Mouse (Mus musculus): ENCODE results near the gene Gm128. TPM values are rescaled to one million over a fixed set of nuclear protein-coding genes. Genes with fewer than 3 reads are reported as not detected.
"Not testable (repeated sequence)": the region's sequence is repeated elsewhere in the genome, so short reads cannot be mapped to it uniquely, and the experiment has no call there.

Gene Gm128
- polyA plus RNA-seq, 1 experiment: 0.58 TPM

GRCm38 (mm10) chr3:95231298-95232221, 9.8 kb downstream of the Gm128 start, which contains the start of gene Mllt11:
Gene Mllt11, minus strand, starts transcription at chr3:95232171.
- no peak for DNase-seq (ENCODE audit: low spot score)

DNA sequence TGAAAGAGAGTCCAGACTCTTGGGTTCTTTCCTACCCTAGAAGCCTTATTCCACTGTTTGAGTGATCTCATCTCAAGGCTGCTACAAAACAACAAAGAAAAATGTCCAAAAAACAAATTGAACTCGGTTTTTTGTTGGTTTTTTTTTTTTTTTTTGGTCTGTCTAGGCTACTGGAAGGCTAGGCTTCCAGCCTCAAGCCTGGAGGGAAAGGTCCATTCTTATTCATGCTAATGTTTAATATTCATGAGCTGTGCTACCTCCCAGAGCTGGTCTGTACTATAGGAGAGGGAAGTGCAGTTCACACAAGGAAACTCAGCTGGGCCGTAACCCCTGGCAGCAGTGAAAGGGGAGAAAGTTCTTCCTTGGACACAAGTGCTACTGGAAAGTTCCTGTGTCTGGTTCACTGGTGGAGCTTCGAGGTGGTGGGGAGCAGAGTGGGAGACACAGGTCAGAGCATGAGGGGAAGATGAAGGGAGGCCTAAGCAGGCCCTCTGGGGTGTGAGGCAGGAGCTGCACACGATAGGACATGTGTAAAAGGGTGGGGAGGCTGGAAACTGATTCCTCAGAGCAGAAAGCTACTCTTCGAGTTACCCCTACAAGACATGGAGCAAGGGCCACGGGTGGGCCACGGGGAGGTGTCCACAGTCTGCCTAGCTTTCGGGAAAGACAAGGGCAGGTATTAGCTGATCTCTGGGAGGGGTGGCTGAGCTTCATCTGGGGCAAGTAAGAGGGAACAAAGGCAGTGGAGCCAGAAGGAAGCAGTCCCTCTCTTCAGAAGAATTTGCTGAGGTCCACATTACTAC, 10.7 kb downstream of the Gm128 start:
- no peak for DNase-seq (ENCODE audit: low spot score)

DNA sequence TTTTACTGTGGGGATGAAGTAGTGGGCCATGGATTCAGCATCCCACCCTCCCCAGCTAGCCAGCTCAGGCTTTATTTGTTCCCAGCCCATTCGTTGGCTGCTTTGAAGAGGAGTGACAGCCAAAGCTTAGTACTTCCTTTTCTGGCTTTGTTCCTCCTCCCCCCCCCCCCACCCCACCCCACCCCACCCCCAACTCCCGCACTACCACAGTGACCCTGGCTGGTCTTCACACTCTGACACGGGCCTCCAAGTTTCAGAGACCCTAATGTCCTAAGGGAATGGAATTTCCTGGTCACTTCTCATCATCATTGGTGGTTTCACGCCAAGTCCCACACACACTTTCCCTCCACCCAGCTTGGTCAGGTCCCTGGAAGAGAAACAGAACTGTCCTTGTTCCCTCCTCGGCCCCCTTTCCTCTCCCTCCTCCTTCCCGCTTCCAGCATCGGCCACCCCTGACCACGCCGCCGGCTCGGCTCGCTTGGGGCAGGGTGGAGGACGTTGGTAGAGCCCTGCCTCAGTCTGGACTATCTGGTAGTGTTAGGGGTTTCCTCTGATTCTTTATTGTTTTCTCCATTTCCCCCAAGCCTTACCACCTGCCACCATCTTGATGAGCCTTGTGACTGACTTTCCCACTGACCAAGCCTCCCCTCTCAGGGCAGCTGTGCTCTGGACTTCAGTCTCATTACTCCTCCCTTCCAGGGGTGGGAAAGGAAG, 11.5 kb downstream of the Gm128 start:
- DNase-seq (ENCODE audit: low spot score): no peak

DNA sequence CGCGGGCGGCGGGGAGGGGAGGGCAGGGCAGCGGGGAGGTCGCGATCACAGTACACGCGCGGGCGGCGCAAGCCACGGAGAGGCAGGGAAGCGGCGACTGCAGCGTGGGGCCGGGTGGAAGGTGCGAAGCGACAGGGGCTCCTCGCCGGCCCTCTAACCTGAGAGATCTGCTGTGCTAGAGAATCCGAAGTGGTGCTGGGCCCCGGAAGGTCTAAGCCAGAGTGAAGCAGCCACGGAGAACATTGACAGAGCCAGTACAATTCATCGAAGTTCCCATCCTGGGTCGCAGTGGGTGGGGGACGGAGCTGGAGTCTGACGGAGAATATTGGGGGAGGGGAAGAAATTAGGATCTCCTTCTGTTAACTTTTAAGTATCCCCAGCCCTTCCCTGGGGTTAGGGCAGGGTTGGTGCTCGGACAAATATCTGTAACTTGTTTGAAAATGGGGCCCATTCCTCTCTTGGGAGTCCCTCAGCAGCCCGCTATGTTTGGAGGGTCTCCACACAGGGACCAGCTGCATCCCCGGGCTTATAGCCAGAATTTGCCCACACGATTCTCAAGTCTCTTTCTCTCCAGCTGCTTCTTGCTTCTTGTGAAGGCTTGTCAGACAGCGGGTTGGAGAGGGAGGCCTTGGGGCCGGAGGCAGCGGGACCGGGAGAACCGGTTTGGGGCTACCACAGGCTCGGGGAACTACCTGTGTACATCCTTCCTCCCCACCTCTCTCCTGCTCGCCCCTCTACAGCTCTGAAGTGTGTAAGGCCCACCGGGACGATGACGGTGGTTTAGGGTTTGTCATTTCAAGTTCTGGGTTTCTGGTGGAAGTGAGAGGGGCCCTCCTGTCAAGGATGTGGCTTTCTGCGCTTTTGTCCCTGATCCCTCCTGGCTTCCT, 12.3 kb downstream of the Gm128 start:
- peak; percentile 60 for DNase-seq (ENCODE audit: low spot score)

DNA sequence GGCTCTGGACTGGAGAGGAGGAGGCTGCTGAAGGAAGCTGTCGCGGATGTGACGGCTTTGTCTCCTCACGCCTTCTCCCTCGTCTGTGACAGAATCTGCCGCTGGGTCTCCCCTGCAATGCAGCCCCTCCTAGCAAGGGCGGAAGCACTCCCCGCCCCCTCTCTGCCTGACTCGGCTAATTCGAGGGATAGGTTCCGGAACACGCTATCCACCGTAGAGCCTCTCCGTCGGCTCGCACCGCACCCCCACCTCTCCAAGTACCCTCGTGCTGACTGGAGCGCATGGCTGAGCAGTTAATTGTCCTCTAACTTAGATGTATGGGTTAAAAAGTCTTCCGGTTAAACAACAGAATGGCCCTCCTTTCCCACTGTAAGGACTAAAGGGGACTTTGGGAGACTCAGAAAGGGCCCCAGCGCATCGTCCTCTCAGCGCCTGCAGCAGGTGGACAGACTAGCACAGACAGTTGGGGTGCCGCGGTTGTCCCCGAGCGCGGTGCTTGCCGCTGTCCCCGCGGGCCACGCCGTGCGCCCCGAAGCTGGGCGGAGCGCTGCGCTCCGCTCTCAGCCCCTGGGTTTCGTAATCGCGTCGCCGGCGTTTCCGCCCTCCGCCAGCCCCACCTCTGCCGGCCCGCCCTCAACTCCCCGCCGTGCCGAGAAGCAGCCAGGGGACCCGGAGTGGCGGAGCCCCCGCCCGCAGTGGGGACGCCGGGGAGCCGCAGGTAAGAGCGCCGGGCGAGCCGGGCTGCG, 13.1 kb downstream of the Gm128 start, which contains the start of gene Cdc42se1:
Gene Cdc42se1 (plus strand): TSS at position 585 of the 746 bp plus-strand sequence.
- DNase-seq (ENCODE audit: low spot score): peak; percentile 85

GRCm38 (mm10) chr3:95227214-95227613, 14.2 kb downstream of the Gm128 start:
- DNase-seq (ENCODE audit: low spot score): no peak

GRCm38 (mm10) chr3:95224295-95224694, 17.1 kb downstream of the Gm128 start:
- no peak for DNase-seq (ENCODE audit: low spot score)

GRCm38 (mm10) chr3:95223041-95223440, 18.4 kb downstream of the Gm128 start:
- no peak for DNase-seq (ENCODE audit: low spot score)

GRCm38 (mm10) chr3:95218466-95219137, 22.8 kb downstream of the Gm128 start:
- DNase-seq (ENCODE audit: low spot score): no peak

DNA sequence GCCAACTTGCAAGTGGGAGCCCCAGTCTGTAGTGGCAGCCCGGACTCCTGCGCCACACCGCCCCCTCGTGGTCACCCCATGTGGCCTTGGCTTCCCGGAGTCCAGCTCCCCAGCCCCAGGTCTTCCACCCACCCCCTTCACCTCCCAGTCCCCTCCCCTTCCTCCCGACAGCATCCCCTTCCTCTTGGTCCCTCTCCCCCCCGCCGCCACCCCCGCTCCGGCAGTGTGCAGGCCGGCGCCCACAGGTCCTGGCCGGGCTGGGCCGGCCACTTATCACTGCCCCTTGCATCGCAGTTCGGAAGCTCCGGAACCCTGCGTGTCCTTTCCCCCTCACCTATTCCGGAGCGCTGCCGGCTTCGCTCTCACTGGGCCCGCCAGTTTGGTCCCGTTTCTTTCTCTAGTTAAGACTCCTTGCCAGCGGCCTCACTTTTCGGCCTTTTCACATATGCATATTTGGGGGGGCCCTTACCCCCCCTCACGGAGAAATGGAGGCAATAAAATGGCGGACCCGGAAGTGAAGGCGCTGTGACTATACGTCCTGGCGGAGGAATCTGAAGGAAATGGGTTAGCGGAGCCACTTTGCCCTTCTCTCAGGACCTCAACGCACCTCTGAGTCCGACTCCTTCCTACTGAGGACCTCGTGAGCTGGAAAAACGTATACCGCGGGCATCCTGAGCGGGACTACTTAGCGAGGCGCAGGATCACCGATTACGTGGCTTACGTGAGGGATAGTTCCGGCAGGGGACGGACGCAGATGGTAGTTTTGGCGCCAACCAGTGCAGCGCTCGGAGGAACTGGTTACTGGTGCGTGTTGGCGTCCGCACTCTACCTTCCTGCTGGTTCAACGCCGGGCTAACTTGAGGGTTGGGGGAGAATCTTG, 23.9 kb downstream of the Gm128 start, which contains the start of gene Gabpb2:
Gene Gabpb2 (minus strand): TSS at position 662 of the 880 bp plus-strand sequence.
- DNase-seq (ENCODE audit: low spot score): peak; percentile 96

- no peak for DNase-seq (ENCODE audit: low spot score)
These were observed 24.6 kb downstream of the Gm128 start for GRCm38 (mm10) chr3:95216655-95217254.

GRCm38 (mm10) chr3:95213609-95213975, 27.8 kb downstream of the Gm128 start:
- DNase-seq (ENCODE audit: low spot score): no peak

- DNase-seq (ENCODE audit: low spot score): not testable (repeated sequence)
These were observed 28.3 kb downstream of the Gm128 start for GRCm38 (mm10) chr3:95212889-95213608.

GRCm38 (mm10) chr3:95210585-95210984, 30.8 kb downstream of the Gm128 start:
- DNase-seq (ENCODE audit: low spot score): no peak

- no peak for DNase-seq (ENCODE audit: low spot score)
These were observed 33.1 kb downstream of the Gm128 start for GRCm38 (mm10) chr3:95208286-95208685.

GRCm38 (mm10) chr3:95203880-95204279, 37.5 kb downstream of the Gm128 start:
- no peak for DNase-seq (ENCODE audit: low spot score)

- no peak for DNase-seq (ENCODE audit: low spot score)
These were observed 40.8 kb downstream of the Gm128 start for GRCm38 (mm10) chr3:95200562-95200961.
